In genomic region chr4:122781717-122782116, GRCm38 (mm10) we compare ENCODE assay signal across 18 mouse cellular contexts. TPM values are rescaled to one million over a fixed set of nuclear protein-coding genes. Genes with fewer than 3 reads are reported as not detected.
DNase-seq lines count a peak whose midpoint lies in the region; ATAC-seq and TF ChIP-seq lines count a peak whose summit lies in the region.
"Had no signal": no experiment of that assay in that cellular context is flagged by ENCODE, and none has a peak within 500 bp of the region (broad histone marks: within the 10 kb centered on the region; RNA-seq: fewer than 3 reads in every experiment).

No protein-coding gene starts in this region.

- 67% methylated on average over 1 of the region's 1 CpGs for WGBS in intestine, postnatal 0 days
- WGBS in intestine, embryonic 15.5 days, result 79% methylated on average over 1 of the region's 1 CpGs
- 69% methylated on average over 1 of the region's 1 CpGs for WGBS in stomach, postnatal 0 days

- H3K4me2 ChIP-seq in intestine, postnatal 0 days (replicated peaks; ENCODE audit: low read depth), result no peak overlapping the region
- no peak overlapping the region for H3K4me2 ChIP-seq in intestine, embryonic 15.5 days (replicated peaks)
- no peak overlapping the region for H3K4me2 ChIP-seq in stomach, postnatal 0 days (replicated peaks; ENCODE audit: low read depth)
- H3K4me2 ChIP-seq: embryonic facial prominence, embryonic 13.5 days; forebrain, embryonic 13.5 days; heart, embryonic 15.5 days; hindbrain, embryonic 12.5 days; limb, embryonic 12.5 days; midbrain, embryonic 11.5 days had no signal

- no peaks in the 10 kb centered on the region for H3K9me3 ChIP-seq in intestine, postnatal 0 days (ENCODE audit: control insufficient read depth)
- H3K9me3 ChIP-seq in intestine, embryonic 15.5 days, result no peaks in the 10 kb centered on the region
- H3K9me3 ChIP-seq in stomach, postnatal 0 days (ENCODE audit: control insufficient read depth, low read length), result no peaks in the 10 kb centered on the region
- H3K9me3 ChIP-seq: forebrain, embryonic 13.5 days; heart, embryonic 15.5 days; hindbrain, embryonic 12.5 days had no signal

- no peak overlapping the region for H3K27ac ChIP-seq in intestine, postnatal 0 days (ENCODE audit: low read depth, low read length)
- no peak overlapping the region for H3K27ac ChIP-seq in intestine, embryonic 15.5 days
- H3K27ac ChIP-seq in stomach, postnatal 0 days (replicated peaks), result no peak overlapping the region
- H3K27ac ChIP-seq: embryonic facial prominence, embryonic 13.5 days; forebrain, embryonic 13.5 days; heart, embryonic 15.5 days; hindbrain, embryonic 12.5 days; limb, embryonic 12.5 days had no signal

- no peak for TF ChIP-seq POLR2A in brain, embryonic 14.5 days (IDR thresholded peaks at IDR 0.05; ENCODE audit: borderline replicate concordance, extremely low read depth, insufficient read depth, insufficient read length, poor library complexity, severe bottlenecking)

- no peaks in the 10 kb centered on the region for H3K27me3 ChIP-seq in intestine, postnatal 0 days (replicated peaks; ENCODE audit: control insufficient read depth, insufficient read depth, low read length)
- H3K27me3 ChIP-seq in intestine, embryonic 15.5 days (replicated peaks), result no peaks in the 10 kb centered on the region
- no peaks in the 10 kb centered on the region for H3K27me3 ChIP-seq in stomach, postnatal 0 days (ENCODE audit: control insufficient read depth, insufficient read depth, low read length)
- H3K27me3 ChIP-seq: embryonic facial prominence, embryonic 13.5 days; forebrain, embryonic 13.5 days; heart, embryonic 15.5 days; hindbrain, embryonic 12.5 days; limb, embryonic 12.5 days had no signal

- no peak overlapping the region for H3K4me3 ChIP-seq in intestine, postnatal 0 days (ENCODE audit: low read depth, low read length)
- no peak overlapping the region for H3K4me3 ChIP-seq in intestine, embryonic 15.5 days (replicated peaks)
- H3K4me3 ChIP-seq in stomach, postnatal 0 days (ENCODE audit: low read depth, low read length), result no peak overlapping the region
- H3K4me3 ChIP-seq: embryonic facial prominence, embryonic 13.5 days; forebrain, embryonic 13.5 days; heart, embryonic 15.5 days; hindbrain, embryonic 12.5 days; limb, embryonic 12.5 days had no signal

- H3K4me1 ChIP-seq in intestine, postnatal 0 days (replicated peaks; ENCODE audit: control insufficient read depth, insufficient read depth, low read length), result no peaks in the 10 kb centered on the region
- H3K4me1 ChIP-seq in intestine, embryonic 15.5 days (replicated peaks), result no peaks in the 10 kb centered on the region
- no peaks in the 10 kb centered on the region for H3K4me1 ChIP-seq in stomach, postnatal 0 days (replicated peaks; ENCODE audit: control insufficient read depth, insufficient read depth)
- H3K4me1 ChIP-seq: embryonic facial prominence, embryonic 13.5 days; forebrain, embryonic 13.5 days; heart, embryonic 15.5 days; hindbrain, embryonic 12.5 days; limb, embryonic 12.5 days had no signal

- peak; percentile 9 for DNase-seq in thymus, postnatal 0 days (ENCODE audit: low spot score)
- DNase-seq in thymus, postnatal 10 days (ENCODE audit: low spot score in 2 of 2), result no peak
- DNase-seq in brain, embryonic 14.5 days (ENCODE audit: low read depth), result no peak
- no peak for DNase-seq in stomach, postnatal 0 days (ENCODE audit: low spot score)
- DNase-seq in frontal cortex, postnatal 10 days (ENCODE audit: low spot score in 2 of 2), result no peak
- DNase-seq: cerebellum, adult 9-11 months; gastrocnemius, postnatal 25 days; kidney, postnatal 14 days; layer of hippocampus, postnatal 36 days; thymus, adult 2 months had no signal

- peak; percentile 40 for TF ChIP-seq CTCF in intestine, postnatal 0 days (IDR thresholded peaks at IDR 0.05; ENCODE audit: low read depth)
- TF ChIP-seq CTCF in brain, embryonic 14.5 days (IDR thresholded peaks at IDR 0.05; ENCODE audit: borderline replicate concordance, extremely low read depth, insufficient read depth, insufficient read length), result peak; percentile 9; the same call in 1 of the 2 replicates
- TF ChIP-seq CTCF in stomach, postnatal 0 days (IDR thresholded peaks at IDR 0.05; ENCODE audit: low read depth), result peak; percentile 57

- no peak for ATAC-seq in intestine, postnatal 0 days
- ATAC-seq in intestine, embryonic 15.5 days, result no peak
- no peak for ATAC-seq in stomach, postnatal 0 days (ENCODE audit: low FRiP score, low TSS enrichment)
- ATAC-seq: forebrain, embryonic 13.5 days had no signal

- H3K36me3 ChIP-seq in intestine, postnatal 0 days (ENCODE audit: control insufficient read depth, insufficient read depth), result no peaks in the 10 kb centered on the region
- H3K36me3 ChIP-seq in intestine, embryonic 15.5 days, result no peaks in the 10 kb centered on the region
- no peaks in the 10 kb centered on the region for H3K36me3 ChIP-seq in stomach, postnatal 0 days (ENCODE audit: control insufficient read depth, insufficient read depth, low read length)
- H3K36me3 ChIP-seq: embryonic facial prominence, embryonic 13.5 days; heart, embryonic 15.5 days; hindbrain, embryonic 12.5 days; limb, embryonic 12.5 days had no signal

- no peak overlapping the region for H3K9ac ChIP-seq in intestine, postnatal 0 days (ENCODE audit: low read depth, low read length)
- no peak overlapping the region for H3K9ac ChIP-seq in intestine, embryonic 15.5 days
- no peak overlapping the region for H3K9ac ChIP-seq in stomach, postnatal 0 days (ENCODE audit: low read length)
- H3K9ac ChIP-seq: embryonic facial prominence, embryonic 13.5 days; forebrain, embryonic 13.5 days; heart, embryonic 15.5 days; hindbrain, embryonic 12.5 days; limb, embryonic 12.5 days had no signal

- TF ChIP-seq EP300 in stomach, postnatal 0 days (optimal IDR thresholded peaks at IDR 0.05), result no peak

RNA-seq across cellular contexts. Expression of gene Ppt1, which starts 54.3 kb away (rescaled TPM):
- polyA plus RNA-seq in intestine, postnatal 0 days (2015; fragmentation: Nextera tagmentation; extraction: Ambion mirVana), result 54.6 and 54.9 TPM in 2 replicates
- polyA plus RNA-seq in intestine, embryonic 15.5 days (2015; fragmentation: Nextera tagmentation; extraction: Ambion mirVana), result 69.5 and 70.7 TPM in 2 replicates
- 118 and 131 TPM in 2 replicates for polyA plus RNA-seq in thymus, postnatal 0 days (2015; fragmentation: Nextera tagmentation; extraction: Ambion mirVana)
- 58.2 and 61.9 TPM in 2 replicates for polyA plus RNA-seq in brain, embryonic 14.5 days (2012; rRNA removed)
- 46.8 and 50.7 TPM in 2 replicates for polyA plus RNA-seq in stomach, postnatal 0 days (2015; fragmentation: Nextera tagmentation; extraction: Ambion mirVana)
